Mouse (Mus musculus): ENCODE data around the gene Slc25a21. TPM values are rescaled to one million over a fixed set of nuclear protein-coding genes. Genes with fewer than 3 reads are reported as not detected.

Slc25a21 gene
- polyA plus RNA-seq, 2 experiments from 2014 or later = not detected

- no peak for ATAC-seq
Measured at GRCm38 (mm10) chr12:56689736-56690135, 507.5 kb downstream of the Slc25a21 start.

GRCm38 (mm10) chr12:56689331-56689730 lies 507.9 kb downstream of the Slc25a21 start:
- no peak for ATAC-seq

GRCm38 (mm10) chr12:56688920-56689319 lies 508.4 kb downstream of the Slc25a21 start:
- no peak for ATAC-seq

- ATAC-seq = no peak
Measured at GRCm38 (mm10) chr12:56688482-56688840, 508.8 kb downstream of the Slc25a21 start.

GRCm38 (mm10) chr12:56687640-56688481 lies 509.4 kb downstream of the Slc25a21 start:
- ATAC-seq = no peak

GRCm38 (mm10) chr12:56681096-56681811 lies 516.0 kb downstream of the Slc25a21 start:
- no peak for ATAC-seq

- no peak for ATAC-seq
Measured at GRCm38 (mm10) chr12:56677620-56678019, 519.7 kb downstream of the Slc25a21 start.

GRCm38 (mm10) chr12:56674726-56675125 lies 522.5 kb downstream of the Slc25a21 start:
- no peak for ATAC-seq

GRCm38 (mm10) chr12:56670795-56671194 lies 526.5 kb downstream of the Slc25a21 start:
- no peak for ATAC-seq

- no peak for ATAC-seq
Measured at GRCm38 (mm10) chr12:56669451-56670122, 527.7 kb downstream of the Slc25a21 start.

Other genes starting within 250 kb of the Slc25a21 start
- gene Prps1l3, start 32.9 kb upstream of the Slc25a21 start, polyA plus RNA-seq (2017; shearing (Covaris generic)) = 10 to 100 TPM; 57.7 to 62.7 TPM
- gene Mipol1, start 33.0 kb upstream of the Slc25a21 start, polyA plus RNA-seq (2017; shearing (Covaris generic)) = 10 to 100 TPM; 14.8 to 16.0 TPM

All from CD4-positive, CD25-positive, alpha-beta regulatory T cell, adult 4 months (primary cell).